Mouse (Mus musculus): ENCODE results near the gene Ifi27. TPM values are rescaled to one million over a fixed set of nuclear protein-coding genes. Genes with fewer than 3 reads are reported as not detected.

The Ifi27 gene
- polyA plus RNA-seq, 1 experiment from 2014 or later, result 32.9 TPM

Other genes starting within 250 kb of the Ifi27 start
- 0.19 TPM in 1 of 2 replicates, not detected in the other for gene Prima1, start 192.1 kb upstream of the Ifi27 start, polyA plus RNA-seq (2015; fragmentation: Nextera tagmentation; extraction: Ambion mirVana)
- gene Fam181a, start 123.2 kb upstream of the Ifi27 start, polyA plus RNA-seq (2015; fragmentation: Nextera tagmentation; extraction: Ambion mirVana), result not detected in 2 replicates
- gene Asb2, start 78.2 kb upstream of the Ifi27 start, polyA plus RNA-seq (2015; fragmentation: Nextera tagmentation; extraction: Ambion mirVana), result 164 and 183 TPM in 2 replicates
- gene Otub2, start 45.5 kb upstream of the Ifi27 start, polyA plus RNA-seq (2015; fragmentation: Nextera tagmentation; extraction: Ambion mirVana), result 13.8 and 15.8 TPM in 2 replicates
- 0.39 and 0.60 TPM in 2 replicates for gene 9330161L09Rik, start 26.4 kb upstream of the Ifi27 start, polyA plus RNA-seq (2015; fragmentation: Nextera tagmentation; extraction: Ambion mirVana)
- 77.4 and 78.3 TPM in 2 replicates for gene Ddx24, start 8.4 kb upstream of the Ifi27 start, polyA plus RNA-seq (2015; fragmentation: Nextera tagmentation; extraction: Ambion mirVana)
- gene Ifi27l2a, start 9.5 kb downstream of the Ifi27 start, polyA plus RNA-seq (2015; fragmentation: Nextera tagmentation; extraction: Ambion mirVana), result 10.6 and 11.5 TPM in 2 replicates
- gene Ifi27l2b, start 23.0 kb downstream of the Ifi27 start, polyA plus RNA-seq (2015; fragmentation: Nextera tagmentation; extraction: Ambion mirVana), result not detected in 2 replicates
- 0.19 and 0.31 TPM in 2 replicates for gene Ppp4r4, start 98.1 kb downstream of the Ifi27 start, polyA plus RNA-seq (2015; fragmentation: Nextera tagmentation; extraction: Ambion mirVana)
- 0.16 and 1.0 TPM in 2 replicates for gene Serpina10, start 197.2 kb downstream of the Ifi27 start, polyA plus RNA-seq (2015; fragmentation: Nextera tagmentation; extraction: Ambion mirVana)
- gene Serpina6, start 223.0 kb downstream of the Ifi27 start, polyA plus RNA-seq (2015; fragmentation: Nextera tagmentation; extraction: Ambion mirVana), result 4.5 and 45.8 TPM in 2 replicates
- 0.15 TPM in 1 of 2 replicates, not detected in the other for gene Serpina16, start 241.9 kb downstream of the Ifi27 start, polyA plus RNA-seq (2015; fragmentation: Nextera tagmentation; extraction: Ambion mirVana)

Data from heart, embryonic 13.5 days (tissue).